Mouse (Mus musculus) CD4-positive, CD25-positive, alpha-beta regulatory T cell (primary cell): ENCODE measurements around the gene Trit1. TPM values are rescaled to one million over a fixed set of nuclear protein-coding genes. Genes with fewer than 3 reads are reported as not detected.

Source experiments
- polyA plus RNA-seq: library from polyadenylated mRNA; unstranded; fragments of 100-300 nt; shearing (Covaris generic); gene quantifications from one replicate; pipeline ENCODE4 v1.2.1, GENCODE M21; 2017

The Trit1 gene
- 22.5 TPM for polyA plus RNA-seq

GRCm38 (mm10) chr4:123016451-123016957 is at the start of gene Trit1:
Gene Trit1 (plus strand): TSS chr4:123016597.

GRCm38 (mm10) chr4:122995404-122996220 is 20.8 kb upstream of the Trit1 start, which contains the start of gene Mycl:
Gene Mycl (plus strand): TSS chr4:122995652.

Other genes with a start within 250 kb of the Trit1 start
- 94.3 TPM for gene Ppt1, start 180.4 kb upstream of the Trit1 start, polyA plus RNA-seq
- gene Cap1, start 130.5 kb upstream of the Trit1 start, polyA plus RNA-seq = 132 TPM
- gene Mfsd2a, start 55.4 kb upstream of the Trit1 start, polyA plus RNA-seq = 3.9 TPM
- 0.05 TPM for gene Mycl, start 20.9 kb upstream of the Trit1 start, polyA plus RNA-seq
- gene Bmp8b, start 88.6 kb downstream of the Trit1 start, polyA plus RNA-seq = 0.18 TPM
- gene Oxct2b, start 99.7 kb downstream of the Trit1 start, polyA plus RNA-seq = not detected
- gene Ppie, start 123.4 kb downstream of the Trit1 start, polyA plus RNA-seq = 94.3 TPM
- 0.26 TPM for gene Hpcal4, start 166.6 kb downstream of the Trit1 start, polyA plus RNA-seq
- gene Nt5c1a, start 184.9 kb downstream of the Trit1 start, polyA plus RNA-seq = not detected
- 0.05 TPM for gene Heyl, start 217.0 kb downstream of the Trit1 start, polyA plus RNA-seq
- 10.0 TPM for gene Pabpc4, start 245.8 kb downstream of the Trit1 start, polyA plus RNA-seq